Mouse (Mus musculus) G1E-ER4 (cell line): ENCODE measurements at regions not wholly inside any gene's neighbourhood (a gene's known extent, or its start where the extent isn't known, plus 50 kb on each side); places are given as distances from the start of the nearest gene placed in this dataset.

Experiments
- GATA1 ChIP-seq: IDR thresholded peaks from one replicate; pipeline ENCODE4 v1.8.0; 2012; ENCODE audit warnings: low read length, inconsistent platforms

DNA sequence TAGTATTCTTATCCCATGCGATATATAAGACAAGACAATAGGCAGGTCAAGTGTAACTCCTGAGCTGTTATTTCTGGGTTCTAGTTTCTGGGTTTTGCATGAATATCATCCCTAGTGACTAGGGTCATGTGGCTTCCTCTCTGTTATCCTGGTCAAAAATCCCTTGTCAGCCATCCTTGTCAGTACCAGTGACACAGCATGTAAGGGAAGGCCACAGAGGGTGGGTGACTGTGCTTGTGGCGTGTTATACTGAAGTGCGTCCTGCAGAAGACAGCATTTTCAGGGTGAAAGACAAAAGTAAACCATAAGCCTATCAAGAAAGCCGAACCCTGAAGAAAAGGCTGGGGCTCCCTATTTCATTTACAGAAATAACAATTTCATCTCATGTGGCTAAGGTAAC, 50.7 kb upstream of the Echdc3 start:
- TF ChIP-seq GATA1, result no peak

DNA sequence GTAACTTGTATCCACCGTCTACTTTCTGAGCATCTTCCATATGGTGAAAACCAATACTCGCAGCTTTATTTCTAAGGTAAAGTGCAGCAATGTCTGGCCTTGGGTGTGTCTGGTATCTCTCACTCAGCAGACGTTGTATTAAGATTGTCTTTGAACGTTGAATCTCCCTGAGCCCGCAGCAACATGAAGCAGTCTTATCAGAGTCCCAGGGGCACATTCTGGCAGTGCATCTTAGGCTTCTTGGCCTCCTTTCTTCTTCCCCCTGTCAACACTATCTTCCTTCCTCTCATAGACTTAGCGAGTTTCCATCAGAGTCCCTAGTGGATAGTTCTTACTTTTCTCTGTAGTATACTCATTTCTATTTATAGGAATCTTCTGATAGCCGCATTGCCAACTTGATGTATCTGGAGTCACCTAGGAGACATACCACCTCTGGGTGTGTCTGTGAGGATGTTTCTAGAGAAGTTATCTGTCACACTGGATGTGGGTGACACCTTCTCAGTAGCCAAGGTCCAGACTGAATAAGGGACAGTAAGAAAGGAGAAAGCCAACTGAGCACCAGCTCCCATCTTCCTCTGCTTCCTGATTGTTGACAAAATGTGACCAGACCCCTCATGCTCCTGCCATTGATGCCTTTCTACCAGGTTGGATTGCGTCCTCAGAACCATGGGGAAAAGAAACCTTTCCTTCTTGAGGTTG, 51.4 kb upstream of the Echdc3 start:
- peak; percentile 83 for TF ChIP-seq GATA1

DNA sequence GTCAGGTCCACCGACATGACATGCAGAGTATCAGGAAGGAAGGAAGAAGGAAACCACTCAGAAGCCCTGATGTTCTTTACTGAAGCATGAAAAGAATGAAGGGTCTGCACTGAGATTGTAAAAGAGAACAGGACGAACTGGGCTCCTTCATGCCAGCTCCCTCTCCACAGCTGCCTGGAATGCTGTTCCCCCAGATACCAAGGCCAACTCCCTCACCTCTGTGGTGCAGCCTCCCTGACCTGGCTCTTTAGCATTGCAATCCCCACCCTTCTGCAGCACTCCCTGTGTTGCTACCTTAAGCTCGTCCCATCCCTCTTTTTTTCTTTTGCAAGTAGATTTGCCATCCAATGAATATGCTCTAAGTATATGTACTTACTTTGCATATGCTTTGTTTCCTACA, 52.3 kb upstream of the Echdc3 start:
- TF ChIP-seq GATA1, result no peak

DNA sequence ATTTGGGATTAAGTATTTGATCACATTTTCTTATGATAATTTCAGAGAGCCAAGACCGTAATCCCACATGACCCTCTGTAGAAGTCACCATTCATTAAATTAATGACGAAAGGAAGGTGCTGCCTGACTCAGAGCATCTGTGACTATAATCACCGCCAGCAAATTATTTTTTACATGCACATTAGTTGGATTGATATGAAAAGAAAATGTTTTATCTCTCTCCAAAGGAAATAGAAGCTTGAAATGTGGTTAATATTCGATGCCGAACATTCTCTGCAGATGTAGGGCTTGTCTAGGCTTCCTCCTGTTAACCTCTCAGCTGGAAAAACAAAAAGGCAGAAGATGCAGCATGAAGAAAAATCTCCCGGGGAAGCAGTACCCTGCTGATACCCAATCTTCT, 54.2 kb upstream of the Echdc3 start:
- TF ChIP-seq GATA1, result no peak

DNA sequence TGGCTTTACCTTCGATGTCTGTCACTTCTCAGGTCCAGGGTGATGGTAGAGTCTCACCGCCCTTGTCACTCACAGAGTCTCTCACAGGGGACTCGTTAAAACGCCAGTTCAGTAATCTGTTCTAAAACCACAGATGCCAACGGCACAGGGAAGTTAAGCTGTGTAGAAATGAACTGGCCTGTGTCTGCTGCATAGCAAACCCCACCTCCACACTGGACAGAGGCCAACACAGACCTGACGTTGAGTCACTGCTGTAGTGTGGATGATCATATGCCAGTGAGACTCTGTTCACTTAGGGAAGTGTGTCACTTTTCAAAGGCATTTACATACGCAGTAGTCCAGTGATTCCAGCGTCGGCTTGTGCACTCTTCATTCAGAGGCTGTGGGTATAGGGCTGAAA, 54.7 kb upstream of the Echdc3 start:
- no peak for TF ChIP-seq GATA1

DNA sequence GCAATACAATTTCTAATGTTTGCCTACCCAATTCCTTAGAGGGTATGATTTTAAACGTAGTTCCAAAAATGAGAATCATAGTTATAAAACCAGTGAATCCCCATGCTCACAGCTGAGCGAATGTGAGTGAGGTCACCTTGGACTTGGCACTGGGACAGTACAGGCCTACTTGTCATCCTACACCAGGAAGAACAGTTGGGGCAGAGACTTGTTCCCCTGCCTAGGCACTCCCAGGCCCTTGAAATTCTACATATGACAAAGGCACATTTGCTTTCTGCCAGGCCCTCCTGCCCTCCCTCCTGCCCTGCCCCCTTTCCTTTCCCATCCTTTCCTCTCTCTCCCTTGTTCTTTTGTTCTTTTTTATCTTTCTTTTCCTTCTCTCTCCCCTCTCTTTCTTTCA, 50.0 kb upstream of the Usp6nl start:
- TF ChIP-seq GATA1, result no peak
